Mouse (Mus musculus) embryonic facial prominence, embryonic 11.5 days (tissue): ENCODE results near the gene Kcnip3. TPM values are rescaled to one million over a fixed set of nuclear protein-coding genes. Genes with fewer than 3 reads are reported as not detected.

ENCODE experiments used
- ATAC-seq: fragments of 200-750 bp; cut with Nextera tagmentation; replicated peaks from 2 replicates; pipeline ENCODE4 v1.8.0; 2017; ENCODE audit warnings: low read depth; ENCODE audit not compliant: insufficient number of reproducible peaks, low FRiP score, low TSS enrichment
- DNase-seq: peaks from one replicate; pipeline ENCODE4 v3.0.0-alpha.2; 2015; ENCODE audit warnings: low spot score
- H3K27ac ChIP-seq: fragments of 300-500 bp; sonication (generic); replicated peaks from 2 replicates; pipeline ENCODE4 v1.5.1; 2014; ENCODE audit warnings: mild to moderate bottlenecking, low read depth, low read length, control low read depth
- H3K27me3 ChIP-seq: fragments of 300-500 bp; sonication (generic); 2 replicates; pipeline ENCODE4 v1.6.1; 2014; ENCODE audit warnings: mild to moderate bottlenecking, low read length, moderate library complexity, mixed read lengths; ENCODE audit not compliant: control insufficient read depth, insufficient read depth
- H3K36me3 ChIP-seq: fragments of 300-500 bp; sonication (generic); replicated peaks from 2 replicates; pipeline ENCODE4 v1.6.1; 2014; ENCODE audit warnings: low read depth, mild to moderate bottlenecking, low read length, moderate library complexity, mixed read lengths; ENCODE audit not compliant: control insufficient read depth, insufficient read depth
- H3K4me1 ChIP-seq: fragments of 300-500 bp; sonication (generic); 2 replicates; pipeline ENCODE4 v1.6.1; 2014; ENCODE audit warnings: low read length, mixed read lengths; ENCODE audit not compliant: control insufficient read depth, insufficient read depth
- H3K4me2 ChIP-seq: fragments of 300-500 bp; sonication (generic); 2 replicates; pipeline ENCODE4 v1.6.1; 2014; ENCODE audit warnings: low read depth, mild to moderate bottlenecking, control low read depth, low read length, moderate library complexity
- H3K4me3 ChIP-seq: fragments of 300-500 bp; sonication (generic); 2 replicates; pipeline ENCODE4 v1.5.1; 2014; ENCODE audit warnings: low read depth, low read length, control low read depth
- H3K9ac ChIP-seq: fragments of 300-500 bp; sonication (generic); replicated peaks from 2 replicates; pipeline ENCODE4 v1.6.1; 2014; ENCODE audit warnings: mild to moderate bottlenecking, control low read depth, low read length
- H3K9me3 ChIP-seq: fragments of 300-500 bp; sonication (generic); replicated peaks from 2 replicates; pipeline ENCODE4 v1.6.1; 2016; ENCODE audit warnings: mild to moderate bottlenecking, low read length, inconsistent platforms, mixed read lengths; ENCODE audit not compliant: control insufficient read depth
- WGBS: fragments of 180-500 bp; shearing (Covaris S2); extraction: QIAGEN DNeasy Blood & Tissue Kit; methylation state at CpG from one replicate; pipeline ENCODE4 v1.1.7; 2014; 5-methylcytosine and 5-hydroxymethylcytosine counted together
- polyA plus RNA-seq: library from polyadenylated mRNA; unstranded; fragments of >200 nt; fragmentation: Nextera tagmentation; extraction: Ambion mirVana; gene quantifications from 2 replicates; pipeline ENCODE4 v1.2.1, GENCODE M21; 2014

The Kcnip3 gene
- polyA plus RNA-seq, 1 experiment from 2014 or later: 2.8 TPM

DNA sequence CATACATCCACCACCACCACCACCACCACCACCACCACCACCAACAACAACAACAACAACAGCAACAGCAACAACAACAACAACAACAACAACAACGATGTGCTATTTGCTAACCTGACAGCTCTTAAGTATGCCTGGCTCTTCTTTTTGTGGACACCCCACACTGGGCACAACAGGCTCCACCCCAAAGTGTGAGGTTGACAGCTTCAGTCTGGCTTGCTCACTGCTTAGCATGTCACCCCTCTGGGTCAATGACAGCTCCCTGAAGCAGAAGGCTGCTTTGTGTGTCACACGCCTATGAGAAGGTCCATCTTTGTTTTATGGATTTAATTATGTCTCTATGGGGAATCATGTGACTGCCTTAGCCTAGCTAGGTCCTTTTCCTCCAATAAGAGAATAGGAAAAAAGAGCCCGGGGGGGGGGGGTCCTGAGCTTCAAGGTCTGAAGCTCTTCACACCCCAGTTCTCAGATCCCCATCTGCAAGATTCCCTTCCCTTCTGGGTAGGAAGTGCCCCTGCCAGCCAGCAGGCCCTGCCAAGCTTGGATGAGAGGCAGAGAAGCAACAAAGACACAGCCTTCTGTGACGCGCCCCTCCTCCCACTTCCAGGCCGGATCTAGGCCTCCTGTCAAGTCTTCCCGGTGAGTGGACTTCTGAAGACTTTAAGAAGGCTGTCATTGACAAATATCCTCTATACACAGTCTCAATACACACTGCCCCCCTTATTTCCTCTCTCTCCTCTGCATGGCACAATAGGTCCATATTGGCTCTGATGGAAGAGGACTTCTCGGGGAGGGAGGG lies 17.9 kb downstream of the Kcnip3 start:
- ATAC-seq (no peak), DNase-seq (no peak)
- no peak overlapping the region for H3K9ac ChIP-seq
- no peak overlapping the region for H3K4me3 ChIP-seq
- no peak overlapping the region for H3K4me2 ChIP-seq
- no peak overlapping the region for H3K27ac ChIP-seq
- H3K36me3 ChIP-seq: no peaks in the 10 kb centered on the region
- no peaks in the 10 kb centered on the region for H3K9me3 ChIP-seq
- WGBS: 56% methylated on average over 8 of the region's 8 CpGs
- H3K27me3 ChIP-seq: no peaks in the 10 kb centered on the region; the same call in 1 of the 2 replicates
- no peaks in the 10 kb centered on the region for H3K4me1 ChIP-seq

DNA sequence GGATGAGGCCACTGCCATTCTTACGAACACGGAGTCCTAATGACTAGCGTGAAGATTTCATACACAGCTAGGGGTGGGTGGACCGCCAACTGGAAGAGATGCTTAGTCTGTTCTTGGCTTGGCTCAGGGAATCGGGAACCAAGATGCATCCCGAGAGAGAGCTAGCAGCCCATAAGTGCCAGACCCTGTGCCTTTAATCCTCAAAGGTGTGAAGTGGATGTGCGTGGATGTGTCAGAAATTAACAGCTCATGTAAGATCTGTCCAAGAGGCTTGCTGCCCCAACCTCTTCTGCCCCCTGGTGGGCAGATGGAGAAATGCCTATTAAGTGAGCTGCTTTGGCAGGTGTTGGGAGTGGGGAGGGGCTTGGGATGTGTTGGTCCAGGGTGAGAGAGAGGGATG lies 20.8 kb downstream of the Kcnip3 start:
- WGBS: 63% methylated on average over 7 of the region's 7 CpGs
- Histone ChIP-seq H3K9ac (no peak overlapping the region), H3K4me2 (no peak overlapping the region), H3K4me3 (no peak overlapping the region), H3K36me3 (no peaks in the 10 kb centered on the region), H3K4me1 (no peaks in the 10 kb centered on the region), H3K27ac (no peak overlapping the region), H3K9me3 (no peaks in the 10 kb centered on the region), H3K27me3 (no peaks in the 10 kb centered on the region; the same call in 1 of the 2 replicates)
- peak; percentile 64 for DNase-seq
- ATAC-seq: no peak

DNA sequence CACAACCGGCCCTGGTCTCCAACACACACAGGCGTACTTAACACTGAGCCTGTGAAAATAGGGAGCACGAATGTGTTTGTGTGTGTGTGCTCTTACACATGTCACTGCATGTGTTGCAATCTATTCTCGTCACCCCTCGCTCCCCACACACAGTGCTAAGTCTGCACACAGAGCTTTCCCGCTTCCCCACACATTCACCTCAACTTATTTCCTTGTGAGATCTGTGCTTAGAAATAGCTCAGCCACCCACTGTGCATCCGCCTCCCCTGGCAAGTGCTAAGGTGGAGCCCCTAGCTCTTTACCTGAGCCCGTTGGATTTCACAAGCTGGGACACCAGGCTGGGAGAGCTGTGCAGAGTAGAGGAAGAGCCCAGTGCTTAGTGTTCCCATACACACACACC lies 23.1 kb downstream of the Kcnip3 start:
- Histone ChIP-seq H3K4me2 (no peak overlapping the region), H3K4me3 (no peak overlapping the region), H3K27ac (no peak overlapping the region), H3K9me3 (no peaks in the 10 kb centered on the region), H3K27me3 (no peaks in the 10 kb centered on the region; the same call in 1 of the 2 replicates), H3K4me1 (no peaks in the 10 kb centered on the region), H3K36me3 (no peaks in the 10 kb centered on the region), H3K9ac (no peak overlapping the region)
- ATAC-seq (no peak), DNase-seq (no peak)
- WGBS: 69% methylated on average over 8 of the region's 8 CpGs

DNA sequence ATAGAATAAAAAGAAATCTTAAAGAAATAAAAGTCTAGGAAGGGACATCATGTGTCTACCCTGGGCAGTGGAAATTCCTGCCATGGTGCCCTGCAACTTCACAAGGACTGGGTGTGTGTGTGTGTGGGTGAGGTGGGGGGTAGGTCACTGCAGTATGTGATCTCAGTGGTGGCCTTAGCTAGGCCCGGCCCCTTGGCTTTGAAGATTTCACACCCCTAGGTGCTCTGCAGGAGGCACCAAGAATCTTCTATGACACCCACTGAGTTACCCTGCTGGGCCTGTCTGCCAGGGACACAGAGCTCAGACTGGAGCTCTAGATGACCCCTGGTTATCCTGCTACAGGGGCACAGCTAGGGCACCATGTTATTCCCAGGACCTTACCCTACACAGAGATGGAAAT lies 25.6 kb downstream of the Kcnip3 start:
- H3K9me3 ChIP-seq: no peaks in the 10 kb centered on the region
- no peak overlapping the region for H3K4me3 ChIP-seq
- H3K4me1 ChIP-seq: no peaks in the 10 kb centered on the region
- DNase-seq (no peak), ATAC-seq (no peak)
- H3K4me2 ChIP-seq: no peak overlapping the region
- H3K9ac ChIP-seq: no peak overlapping the region
- no peaks in the 10 kb centered on the region for H3K36me3 ChIP-seq
- no peaks in the 10 kb centered on the region for H3K27me3 ChIP-seq
- 57% methylated on average over 1 of the region's 1 CpGs for WGBS
- no peak overlapping the region for H3K27ac ChIP-seq

DNA sequence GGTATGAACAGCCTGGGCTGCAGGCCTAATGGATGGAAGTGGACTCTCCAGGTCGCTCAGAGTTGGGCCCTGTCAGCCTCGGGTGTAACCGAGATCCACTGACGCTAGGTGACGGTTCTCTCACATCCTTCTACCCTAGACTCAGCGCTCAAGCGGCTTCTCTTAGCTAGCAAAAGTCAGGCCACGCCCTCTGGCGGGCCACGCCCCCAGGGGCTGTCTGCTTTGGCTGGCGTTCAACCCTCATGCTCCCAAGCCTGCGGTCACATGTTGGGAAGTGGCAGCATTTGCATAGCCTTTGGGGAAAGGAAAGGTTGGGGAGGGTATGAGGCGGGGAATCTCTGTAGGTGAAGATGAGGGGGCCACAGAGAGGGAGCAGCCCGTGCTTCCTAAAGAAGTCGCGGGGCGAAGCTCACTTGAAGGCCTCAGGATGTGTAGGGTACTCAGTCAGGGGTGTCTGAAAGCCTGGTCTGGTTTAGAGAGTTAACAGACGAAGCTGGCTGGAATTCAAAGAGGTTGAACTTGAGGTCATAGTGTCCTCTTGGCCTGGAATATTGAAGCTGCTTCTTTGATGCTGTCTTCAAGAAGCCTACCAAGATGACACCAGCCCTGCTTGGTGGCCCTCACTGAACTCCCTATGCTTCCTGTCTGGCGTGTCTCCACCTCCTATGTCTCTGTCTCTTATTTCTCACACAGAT lies 37.3 kb downstream of the Kcnip3 start:
- ATAC-seq: peak; percentile 61; the same call in 1 of the 2 replicates
- H3K4me1 ChIP-seq: no peaks in the 10 kb centered on the region; the same call in 1 of the 2 replicates
- peaks cover 43% of the 10 kb centered on the region for H3K27me3 ChIP-seq
- H3K36me3 ChIP-seq: no peaks in the 10 kb centered on the region
- no peaks in the 10 kb centered on the region for H3K9me3 ChIP-seq
- H3K4me2 ChIP-seq: peak overlapping the region; percentile 42
- peak; percentile 84 for DNase-seq
- no peak overlapping the region for H3K9ac ChIP-seq
- H3K27ac ChIP-seq: no peak overlapping the region
- peak overlapping the region; percentile 14; the same call in 1 of the 2 replicates for H3K4me3 ChIP-seq
- WGBS: 5% methylated on average over 19 of the region's 19 CpGs

DNA sequence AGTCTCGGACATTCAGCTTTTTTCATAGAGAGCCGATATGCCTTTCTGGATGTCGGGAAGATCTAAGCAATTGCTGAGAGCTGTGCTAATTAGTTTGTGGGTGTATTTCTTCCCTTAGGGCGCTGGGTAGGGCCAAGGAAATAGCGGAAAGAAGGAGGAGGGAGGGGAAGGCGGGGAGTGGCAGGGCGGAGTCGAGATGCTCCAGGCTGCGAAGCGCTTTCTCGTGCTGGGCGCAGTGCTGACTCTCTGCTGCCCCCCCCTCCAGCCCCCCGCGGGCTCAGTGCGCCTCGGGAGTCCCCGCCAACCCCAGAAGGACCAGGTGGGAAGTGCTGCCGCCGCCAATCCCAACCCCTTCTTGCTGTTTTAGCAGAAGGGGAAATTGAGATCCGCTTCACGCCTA lies 38.9 kb downstream of the Kcnip3 start:
- H3K4me2 ChIP-seq: peak overlapping the region; percentile 95

DNA sequence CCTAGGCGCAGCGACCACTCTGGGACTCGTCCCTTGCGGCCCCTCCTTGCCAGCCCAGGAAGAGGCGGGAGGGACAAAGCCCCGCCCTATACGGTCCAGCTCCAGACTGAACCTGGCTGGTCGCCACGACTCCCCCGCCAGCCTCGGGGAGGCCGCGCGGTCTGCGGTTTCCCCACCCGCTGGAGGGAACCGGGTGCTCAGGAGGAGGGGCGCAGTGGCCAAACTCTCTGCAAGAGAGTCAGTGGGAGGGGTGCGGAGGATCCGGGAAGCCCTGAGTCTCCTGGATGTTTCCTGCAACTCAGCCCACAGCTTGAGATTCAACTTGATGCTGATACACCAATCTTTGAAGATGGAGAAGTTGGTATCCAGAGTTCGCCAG lies 39.4 kb downstream of the Kcnip3 start:
- H3K4me3 ChIP-seq: peak overlapping the region; percentile 54
- ATAC-seq (peak; percentile 80), DNase-seq (peak; percentile 73)
- no peaks in the 10 kb centered on the region for H3K36me3 ChIP-seq
- H3K4me1 ChIP-seq: no peaks in the 10 kb centered on the region; the same call in 1 of the 2 replicates
- H3K4me2 ChIP-seq: peak overlapping the region; percentile 95
- WGBS: under 1% methylated on average over 21 of the region's 21 CpGs
- no peak overlapping the region for H3K27ac ChIP-seq
- no peaks in the 10 kb centered on the region for H3K9me3 ChIP-seq
- H3K9ac ChIP-seq: peak overlapping the region; percentile 51
- peaks cover 44% of the 10 kb centered on the region for H3K27me3 ChIP-seq

More for the DNA sequence above, 38.9 kb downstream of the Kcnip3 start:
- WGBS: under 1% methylated on average over 18 of the region's 21 CpGs
- H3K27ac ChIP-seq: no peak overlapping the region
- DNase-seq (no peak), ATAC-seq (no peak)
- no peaks in the 10 kb centered on the region; the same call in 1 of the 2 replicates for H3K4me1 ChIP-seq
- peaks cover 44% of the 10 kb centered on the region for H3K27me3 ChIP-seq
- peak overlapping the region; percentile 54 for H3K4me3 ChIP-seq
- H3K9ac ChIP-seq: no peak overlapping the region
- H3K36me3 ChIP-seq: no peaks in the 10 kb centered on the region
- no peaks in the 10 kb centered on the region for H3K9me3 ChIP-seq
